Mouse (Mus musculus): ENCODE data around the gene Psmb5.

Gene Psmb5

DNA sequence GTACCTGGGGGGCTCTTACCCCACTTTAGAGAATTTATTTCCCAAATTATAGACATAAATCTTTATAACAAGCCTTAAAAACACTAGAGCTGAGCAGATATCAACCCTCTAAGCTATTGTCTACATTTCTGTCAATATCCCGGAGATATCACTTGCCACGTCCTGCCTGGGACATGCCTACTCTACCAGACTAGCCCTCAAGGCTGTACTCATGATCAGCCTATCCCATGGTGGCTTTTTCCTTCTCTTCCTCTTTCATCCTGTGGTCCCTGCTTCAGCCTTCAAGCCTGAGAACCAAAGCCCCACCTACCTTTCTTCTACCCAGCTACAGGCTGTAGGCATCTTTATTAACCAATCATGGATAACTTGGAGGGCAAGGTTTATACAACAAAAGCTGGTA, 12.0 kb upstream of the Psmb5 start:
- no peak for DNase-seq

DNA sequence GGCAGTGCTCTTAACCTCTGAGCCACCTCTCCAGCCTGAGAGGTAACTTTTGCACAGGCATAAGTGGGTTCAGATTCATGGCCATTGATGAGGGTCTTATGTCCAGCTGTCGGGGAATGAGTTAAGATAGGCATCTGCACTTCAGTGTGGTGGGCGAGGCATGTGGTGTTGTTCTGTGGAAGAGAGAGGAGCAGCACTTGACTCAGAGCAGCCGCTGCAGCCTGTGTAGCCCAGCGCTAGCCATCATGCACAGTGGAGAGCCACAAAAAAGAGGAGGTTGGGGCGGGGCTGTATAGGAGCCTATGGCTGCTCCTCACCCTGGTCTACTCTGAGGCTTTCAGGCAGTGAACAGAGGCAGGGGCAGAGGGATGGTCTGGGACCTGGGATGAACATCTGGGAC, 10.3 kb upstream of the Psmb5 start:
- no peak for DNase-seq

DNA sequence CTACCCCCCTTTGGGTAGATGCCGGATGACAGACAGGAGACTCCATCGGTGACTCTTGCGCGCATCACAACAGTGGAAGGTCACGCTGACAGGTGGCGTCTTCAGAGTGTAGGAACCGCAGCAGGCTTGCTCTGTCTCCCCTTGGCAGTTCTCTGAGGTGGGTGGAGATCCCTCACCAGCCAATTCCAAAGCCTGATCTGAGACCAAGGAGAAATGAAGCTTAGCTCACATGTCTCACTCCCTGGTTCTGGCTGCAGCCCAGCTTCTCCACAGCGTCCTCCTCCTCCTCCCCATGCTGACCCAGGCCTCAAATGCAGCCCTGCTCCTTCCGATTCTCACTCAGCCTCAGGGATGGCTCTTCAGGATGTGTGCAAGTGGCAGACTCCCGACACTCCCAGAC, 7.2 kb upstream of the Psmb5 start:
- DNase-seq, result no peak

DNA sequence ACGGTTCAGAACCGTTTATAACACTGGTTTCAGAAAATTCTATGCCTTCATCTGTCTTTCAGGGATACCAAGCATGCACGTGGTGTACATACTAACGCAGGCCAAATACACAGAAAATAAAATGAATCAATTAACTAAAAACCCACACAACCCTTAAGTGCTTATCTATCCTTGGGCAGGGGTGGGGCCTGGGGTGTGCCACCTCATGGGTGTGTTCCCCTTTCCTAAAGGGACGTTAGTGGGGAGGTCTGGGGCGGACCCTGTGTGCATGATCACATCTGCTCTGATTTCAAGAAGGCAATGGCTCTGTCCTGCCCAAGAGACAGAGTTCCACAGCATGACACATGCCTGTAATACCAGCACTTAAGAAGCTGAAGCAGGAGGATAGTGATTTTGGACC, 5.5 kb upstream of the Psmb5 start:
- no peak for DNase-seq

DNA sequence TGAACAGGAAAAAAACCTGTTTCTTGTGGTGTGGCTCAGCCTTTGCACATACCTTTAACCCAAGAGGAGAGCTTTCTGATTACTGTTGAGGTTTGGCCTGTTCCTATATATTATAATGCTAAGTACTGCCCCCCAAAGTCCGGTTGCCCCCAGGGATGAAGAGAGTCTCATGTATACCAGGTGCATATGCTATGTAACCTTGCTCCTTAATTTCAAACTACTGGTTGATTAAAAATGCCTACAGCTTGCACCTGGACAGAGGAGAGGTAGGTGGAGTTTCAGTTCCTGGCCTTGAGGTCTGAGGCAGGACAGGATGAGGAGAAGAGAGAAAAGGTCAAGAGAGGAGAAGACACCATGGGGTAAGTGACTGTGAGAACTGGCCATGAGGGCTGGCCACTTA, 3.3 kb upstream of the Psmb5 start, which contains the start of gene Psmb11:
Psmb11 (plus strand) TSS at position 301 of the 400 bp plus-strand sequence.
- DNase-seq, result no peak

DNA sequence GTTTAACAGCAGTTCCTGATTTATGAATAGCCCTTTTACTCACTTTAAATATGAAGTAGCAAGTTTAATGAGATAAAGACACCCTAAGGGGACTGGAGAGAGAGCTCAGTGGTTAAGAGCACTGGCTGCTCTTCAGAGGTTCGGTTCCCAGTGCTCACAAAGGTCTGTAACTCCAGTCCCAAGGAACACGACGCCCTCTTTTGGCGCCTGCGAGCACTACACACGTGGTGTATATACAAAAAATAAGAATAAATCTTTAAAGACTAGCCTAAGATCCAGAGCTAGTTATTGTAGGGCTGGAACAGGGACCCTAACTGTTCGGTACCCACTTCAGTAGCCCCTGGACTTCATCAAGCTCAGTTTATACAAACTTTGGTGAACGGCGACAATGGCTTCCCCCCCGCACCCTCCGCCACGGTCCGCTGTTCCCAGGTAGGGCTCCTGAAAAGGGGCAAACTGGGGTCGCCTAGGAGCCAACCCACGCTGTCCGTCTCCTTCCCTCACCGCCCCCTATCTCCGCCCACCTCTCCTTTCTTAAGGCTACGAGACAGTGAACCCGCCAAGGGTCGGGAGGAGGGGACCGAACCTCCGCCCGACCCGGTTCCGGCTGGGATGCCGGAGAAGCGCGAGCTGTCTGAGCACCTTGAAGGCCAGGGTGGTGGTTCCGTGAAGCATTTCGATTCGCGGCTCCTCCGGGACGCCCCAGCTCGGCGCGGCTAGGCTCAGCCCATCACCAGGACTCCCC, 498 bp downstream of the Psmb5 start:
- DNase-seq, result no peak

DNA sequence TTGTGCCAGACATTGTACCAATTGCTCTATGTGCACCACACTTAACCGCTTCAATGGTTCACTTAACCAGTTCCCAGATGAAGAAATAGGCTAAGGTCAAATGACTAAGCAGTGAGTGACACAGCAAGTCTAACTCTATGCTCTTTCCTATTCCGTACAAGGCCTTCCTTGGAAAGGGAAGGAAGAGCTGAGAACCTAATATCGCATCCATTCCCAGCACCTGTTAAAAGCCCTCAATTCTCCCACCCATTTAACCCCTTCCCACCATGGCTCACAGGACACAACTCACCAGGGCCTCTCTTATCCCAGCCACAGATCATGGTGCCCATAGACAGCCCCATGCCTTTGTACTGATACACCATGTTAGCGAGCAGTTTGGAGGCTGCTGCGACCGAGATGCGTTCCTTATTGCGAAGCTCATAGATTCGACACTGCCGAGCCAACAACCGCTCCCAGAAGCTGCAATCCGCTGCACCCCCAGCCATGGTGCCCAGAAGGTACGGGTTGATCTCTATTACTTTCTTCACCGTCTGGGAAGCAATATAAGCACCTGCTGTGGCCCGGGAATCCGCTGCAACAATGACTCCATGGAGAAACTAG, 1.5 kb downstream of the Psmb5 start:
- DNase-seq, result peak; percentile 91

DNA sequence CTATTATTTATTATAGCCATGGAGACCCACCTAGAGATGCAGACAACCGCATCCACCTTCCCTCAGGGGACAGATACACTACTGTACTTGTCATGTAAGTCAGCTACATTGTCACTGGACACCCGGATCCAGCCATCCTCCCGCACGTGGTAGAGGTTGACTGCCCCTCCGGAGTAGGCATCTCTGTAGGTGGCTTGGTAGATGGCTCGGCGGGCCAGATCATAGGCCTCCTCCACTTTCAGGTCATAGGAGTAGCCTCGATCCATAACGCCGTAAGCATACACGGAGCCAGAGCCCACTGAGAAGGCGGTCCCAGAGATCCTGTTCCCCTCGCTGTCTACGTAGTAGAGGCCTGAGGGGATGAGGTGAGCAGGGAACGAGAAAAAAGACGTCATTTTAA, 3.7 kb downstream of the Psmb5 start:
- DNase-seq, result peak; percentile 90

DNA sequence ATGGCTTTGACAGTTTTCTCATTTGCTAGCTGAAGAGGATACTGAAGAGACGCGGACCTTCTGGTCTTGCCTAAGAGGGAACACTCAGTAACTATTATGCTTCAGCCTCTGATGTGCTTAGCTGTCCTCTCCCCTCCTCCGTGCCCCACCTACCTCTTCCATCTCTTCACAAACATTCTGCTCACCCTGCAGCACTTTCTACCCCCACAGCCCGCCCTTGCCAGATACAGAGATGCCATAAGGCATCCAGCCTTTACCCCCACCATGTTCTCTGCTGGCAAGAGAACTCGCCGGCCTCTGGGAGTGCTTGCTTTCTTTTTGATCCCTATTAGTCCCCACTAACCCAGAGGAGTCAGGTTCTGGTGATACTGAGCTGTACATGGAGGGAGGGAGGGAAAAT, 7.2 kb downstream of the Psmb5 start:
- no peak for DNase-seq

DNA sequence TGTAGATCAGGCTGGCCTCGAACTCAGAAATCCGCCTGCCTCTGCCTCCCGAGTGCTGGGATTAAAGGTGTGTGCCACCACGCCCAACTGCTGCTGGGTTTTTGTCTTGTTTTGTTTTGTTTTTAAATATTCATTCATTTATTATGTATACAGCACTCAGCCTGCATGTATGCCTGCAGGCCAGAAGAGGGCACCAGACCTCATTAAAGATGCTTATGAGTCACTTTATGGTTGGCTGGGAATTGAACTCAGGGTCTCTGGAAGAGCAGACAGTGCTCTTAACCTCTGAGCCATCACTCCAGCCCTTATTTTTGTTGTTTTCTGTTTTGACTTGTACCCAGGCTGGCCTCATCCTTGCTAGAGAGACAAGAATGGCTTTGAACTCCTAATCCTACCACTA, 7.9 kb downstream of the Psmb5 start:
- no peak for DNase-seq

DNA sequence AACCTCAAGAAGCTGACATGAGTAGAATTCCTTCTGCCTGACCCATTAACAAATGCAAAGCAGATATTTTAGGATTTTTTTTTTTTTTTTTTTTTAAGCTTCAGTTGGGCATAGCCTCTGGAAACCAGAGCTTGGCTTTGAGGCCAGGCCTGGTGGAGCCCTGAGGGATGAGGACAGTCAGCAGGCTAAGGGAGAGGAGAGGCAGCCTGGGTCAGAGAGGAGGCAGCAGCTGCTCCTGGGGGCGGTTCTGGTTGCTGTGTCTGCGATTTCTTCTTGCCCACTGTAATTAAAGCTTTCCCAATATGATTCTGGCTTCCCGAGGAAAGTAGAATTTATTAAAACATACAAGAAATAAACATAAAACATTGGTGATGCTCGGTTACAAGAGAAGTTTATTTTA, 8.6 kb downstream of the Psmb5 start:
- DNase-seq, result no peak

DNA sequence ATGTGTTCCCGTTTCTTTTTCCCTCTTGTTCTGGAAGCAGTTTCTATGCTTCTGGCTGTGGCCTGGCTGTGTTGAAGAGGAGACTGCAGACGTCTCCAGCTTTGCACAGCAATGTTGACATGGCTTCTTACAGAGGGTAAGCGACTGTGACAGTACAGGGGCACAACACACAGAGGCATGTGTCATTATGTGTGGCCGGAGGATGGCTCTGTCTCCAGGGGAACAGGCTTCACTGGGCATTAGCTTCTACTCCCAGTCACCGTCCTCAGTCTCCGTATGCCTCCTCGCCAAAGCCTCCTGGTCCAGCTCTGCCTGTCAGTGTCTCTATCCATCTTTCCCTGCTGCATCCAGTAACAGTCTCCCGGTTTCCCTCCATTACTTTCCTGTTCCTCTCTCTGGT, 10.6 kb downstream of the Psmb5 start:
- DNase-seq, result no peak

DNA sequence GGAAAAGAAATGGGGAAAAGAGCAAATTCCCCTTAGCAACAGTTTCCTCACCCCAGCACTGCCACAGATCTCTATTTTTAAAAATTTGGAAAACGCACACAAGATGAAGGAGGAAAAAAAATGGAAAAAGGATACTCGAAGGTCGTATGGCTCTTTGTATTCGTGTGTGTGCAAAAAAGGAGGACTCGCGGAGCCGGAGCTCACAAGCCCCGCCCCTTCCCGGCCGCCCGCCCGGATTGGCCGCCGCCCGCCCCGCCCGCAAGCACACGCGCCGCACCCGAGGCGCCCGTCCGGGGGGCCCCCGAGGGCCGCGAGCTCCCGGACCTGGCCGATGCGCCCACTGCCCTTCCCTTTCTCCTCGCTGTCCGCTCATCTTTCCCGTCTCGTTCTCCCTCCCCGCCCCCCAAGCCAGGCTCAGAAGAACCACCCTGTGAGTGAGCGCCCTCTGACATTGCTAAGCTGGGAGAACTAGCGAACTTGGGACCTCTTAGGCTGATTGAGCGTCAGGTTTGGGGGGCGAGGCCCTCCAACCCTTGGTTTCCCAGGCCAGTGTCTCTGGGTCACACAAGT, 12.0 kb downstream of the Psmb5 start, which contains the start of gene 4931414P19Rik:
4931414P19Rik (minus strand) TSS at position 242 of the 570 bp plus-strand sequence.
- peak; percentile 98 for DNase-seq

DNA sequence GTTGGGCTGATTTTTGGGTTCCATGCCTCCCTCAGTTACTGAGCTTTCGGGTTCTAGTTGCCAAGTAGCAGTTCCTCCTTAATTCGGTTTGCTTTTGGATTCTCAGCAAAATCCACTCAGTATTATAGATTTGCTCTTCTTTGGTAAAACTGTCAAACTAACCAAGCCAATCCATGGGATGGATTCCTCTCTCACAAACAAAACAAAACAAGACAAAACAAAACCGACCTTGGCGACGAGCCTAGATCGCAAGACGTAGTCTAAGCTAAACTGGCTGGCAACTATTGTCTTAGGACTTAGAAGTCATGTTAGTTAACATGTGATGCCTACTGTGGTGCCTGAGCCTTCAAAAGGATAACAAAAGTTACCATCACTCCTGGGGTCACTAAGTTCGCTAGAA, 14.1 kb downstream of the Psmb5 start:
- DNase-seq, result no peak

DNA sequence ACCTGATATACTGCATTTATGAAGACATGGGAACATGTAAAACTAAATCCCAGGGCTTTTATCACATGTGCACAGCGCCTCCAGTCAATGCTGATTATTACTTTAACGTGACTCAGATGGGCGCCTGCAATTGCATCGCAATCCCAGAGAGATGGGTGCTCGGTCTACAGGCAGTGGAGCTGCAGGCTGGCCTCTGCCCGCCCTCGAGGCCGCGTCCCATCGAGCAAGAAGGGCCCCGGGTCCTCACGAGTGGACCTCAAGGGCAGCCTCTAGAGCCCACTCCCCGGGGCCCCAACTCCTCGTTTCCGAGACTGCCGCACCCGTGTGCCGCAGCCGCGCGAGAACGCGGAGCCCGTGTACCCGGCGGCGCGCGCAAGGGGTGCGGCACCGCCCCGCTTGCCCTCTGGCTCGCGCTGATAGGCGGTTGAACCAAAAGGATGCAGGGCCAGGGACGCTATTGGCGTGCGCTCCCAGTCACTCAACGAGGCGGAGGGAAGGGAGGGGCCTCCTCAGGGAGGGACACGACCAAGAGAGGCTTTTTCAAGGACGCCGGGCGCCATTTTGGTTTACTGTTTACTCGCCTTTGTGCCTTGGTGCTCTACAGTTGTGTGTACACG, 14.7 kb downstream of the Psmb5 start:
- DNase-seq, result peak; percentile 100

DNA sequence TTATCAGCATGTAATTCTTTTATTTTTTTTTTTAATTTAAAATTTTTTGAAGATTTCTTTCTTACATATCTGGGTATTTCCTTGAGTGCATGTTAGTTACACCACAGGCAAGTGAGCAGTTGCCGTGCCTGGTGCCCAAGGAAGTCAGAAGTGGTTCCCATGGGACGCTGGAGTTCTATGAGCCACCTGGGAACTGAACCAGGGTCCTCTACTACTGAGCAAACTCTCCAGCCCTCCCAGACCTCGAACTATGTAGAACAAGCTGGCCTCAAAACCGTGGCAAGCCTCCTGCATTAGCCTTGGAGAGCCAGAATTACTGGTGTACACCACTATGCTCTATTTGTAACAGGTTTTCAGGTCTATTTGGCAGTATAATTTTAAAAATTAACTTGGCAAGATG, 15.2 kb downstream of the Psmb5 start:
- peak; percentile 90 for DNase-seq

DNA sequence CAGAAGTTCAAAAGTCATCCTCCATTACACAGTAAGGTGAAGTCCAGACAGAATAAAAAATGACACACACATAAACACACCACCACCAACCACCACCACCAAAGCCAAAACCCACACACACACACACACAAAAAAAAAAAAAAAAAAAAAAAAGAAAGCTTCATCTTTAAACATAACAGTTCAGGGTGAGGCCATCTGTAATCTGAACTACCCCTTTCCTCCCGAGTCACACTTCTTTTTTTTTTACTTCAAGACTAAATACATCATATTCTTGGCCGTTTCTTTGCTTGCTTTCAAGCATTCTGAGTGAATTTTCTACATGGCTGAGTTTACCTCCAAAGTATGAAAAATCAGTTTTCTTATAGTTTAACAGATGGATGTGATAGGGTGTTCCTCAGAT, 16.2 kb downstream of the Psmb5 start:
- no peak for DNase-seq

DNA sequence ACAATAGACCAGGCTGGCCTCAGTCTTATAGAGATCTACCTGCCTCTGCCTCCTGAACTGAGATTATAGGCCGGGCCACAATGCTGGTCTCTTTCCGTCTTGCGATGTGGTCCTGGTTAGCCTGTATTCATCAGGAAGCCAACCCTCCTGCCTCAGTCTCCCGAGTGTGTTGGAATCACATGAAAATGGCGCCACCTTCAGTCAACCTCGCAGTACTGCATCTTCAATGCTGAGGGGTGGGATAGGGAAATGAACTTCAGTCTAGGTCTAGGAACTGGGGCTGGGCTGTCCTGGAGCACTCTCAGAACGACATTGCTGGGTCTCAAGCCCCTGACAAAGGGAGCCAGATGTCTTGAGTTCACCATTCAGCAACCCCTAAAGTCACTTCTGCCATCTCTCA, 20.7 kb downstream of the Psmb5 start:
- peak; percentile 84 for DNase-seq

DNA sequence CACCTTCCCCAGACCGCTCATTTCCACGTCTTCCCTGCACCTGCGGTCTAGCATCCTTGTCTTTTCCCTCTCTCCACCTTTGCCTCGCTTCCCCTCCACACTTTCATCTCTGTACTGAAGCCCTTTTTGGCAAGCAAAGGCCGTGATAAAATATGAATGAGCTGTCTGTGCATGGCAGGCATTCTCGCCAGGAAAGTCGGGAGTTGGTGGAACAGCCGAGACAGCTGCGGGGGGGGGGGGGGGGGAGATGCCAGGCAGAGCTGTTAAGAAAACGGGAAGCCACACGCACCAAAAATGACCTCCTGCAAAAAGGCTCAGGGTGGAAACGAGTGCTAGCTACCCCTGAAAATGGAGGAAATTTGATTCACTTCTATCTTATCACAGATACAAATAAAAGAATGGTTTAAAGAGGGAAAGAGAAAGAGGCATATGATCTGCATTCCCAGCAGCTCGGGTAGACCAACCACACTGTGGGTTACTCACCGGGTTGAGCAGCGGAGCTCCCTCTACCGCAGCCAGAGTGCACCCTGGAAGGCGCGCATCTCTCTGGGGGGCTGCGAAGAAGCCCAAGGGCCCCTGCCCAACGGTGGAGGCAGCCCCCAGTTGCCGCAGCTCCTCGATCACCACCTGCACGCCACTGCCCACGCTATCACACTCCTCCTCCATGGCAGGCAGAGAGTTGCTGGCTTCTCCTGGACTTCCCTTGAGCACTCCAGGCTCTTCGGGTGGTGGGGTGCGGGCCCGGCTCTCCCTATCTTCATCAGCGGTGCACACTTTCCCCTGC, 23.0 kb downstream of the Psmb5 start:
- DNase-seq, result no peak

DNA sequence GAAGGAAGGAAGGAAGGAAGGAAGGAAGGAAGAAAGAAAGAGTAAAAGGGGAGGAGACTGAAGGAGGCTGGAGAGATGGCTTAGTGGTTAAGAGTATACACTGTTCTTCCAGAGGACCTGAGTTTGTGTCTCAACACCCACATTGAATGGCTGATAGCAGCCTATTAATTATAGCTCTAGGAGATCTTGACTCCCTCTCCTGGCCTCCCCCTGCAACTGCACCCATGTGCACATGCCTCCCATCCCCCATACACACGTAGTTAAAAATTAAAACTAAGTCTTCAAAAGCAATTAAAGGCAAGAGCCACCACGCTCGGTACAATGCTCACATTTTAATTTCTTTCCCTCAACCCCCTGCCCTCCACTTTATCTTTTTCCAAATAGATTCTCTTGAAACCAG, 23.8 kb downstream of the Psmb5 start:
- DNase-seq, result no peak

DNA sequence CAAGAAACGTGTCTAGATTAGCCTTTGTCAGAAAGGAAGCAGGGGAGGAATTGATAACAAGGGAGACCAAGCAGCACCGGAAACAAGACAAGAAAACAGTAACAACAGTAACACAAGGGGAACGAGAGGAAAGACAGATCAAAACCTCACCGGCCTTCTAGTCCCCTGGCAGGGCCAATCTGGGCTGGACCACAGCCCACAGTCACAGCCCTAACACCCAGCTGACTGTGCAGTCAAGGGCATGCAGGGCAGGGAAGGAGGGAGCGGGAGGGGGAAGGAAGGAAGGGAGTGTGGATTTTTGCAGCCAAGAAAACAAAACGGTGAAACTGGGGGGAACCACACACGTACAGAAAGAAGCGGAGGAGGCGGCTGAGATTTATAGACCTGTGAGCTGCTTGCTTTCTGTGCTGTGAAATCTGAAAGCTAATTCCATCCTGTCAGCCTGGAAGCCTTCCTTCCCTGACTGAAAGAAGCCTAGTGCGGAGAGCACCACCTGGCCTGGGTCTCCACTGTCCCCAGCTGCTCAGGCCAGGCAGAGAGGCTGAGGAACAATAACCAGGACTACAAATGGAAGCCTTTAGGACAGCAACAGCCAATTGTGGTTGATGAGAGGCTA, 25.4 kb downstream of the Psmb5 start:
- peak; percentile 96 for DNase-seq

DNA sequence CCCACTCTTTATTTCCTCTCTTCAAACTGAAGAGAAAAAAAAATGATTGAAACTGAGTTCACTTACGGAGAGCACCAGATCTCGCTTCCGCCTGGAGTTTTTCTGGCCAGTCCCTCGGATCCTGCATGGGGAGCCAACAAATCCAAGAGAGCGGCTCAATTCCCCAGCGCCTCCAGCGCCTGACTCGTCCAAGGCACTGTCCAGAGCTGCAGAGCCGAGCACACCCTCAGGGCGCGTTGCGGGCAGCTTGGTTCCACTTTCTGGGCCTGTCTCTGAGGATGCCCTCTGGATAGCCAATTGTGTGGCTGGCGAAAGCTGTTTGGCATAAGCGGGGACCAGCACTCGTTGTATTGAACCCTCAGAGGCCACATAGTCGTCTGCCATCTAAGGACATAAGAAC, 26.8 kb downstream of the Psmb5 start:
- DNase-seq, result peak; percentile 92

Data from heart, adult 11 months (tissue).